Mouse (Mus musculus) G1E (cell line): ENCODE measurements at regions not wholly inside any gene's neighbourhood (a gene's known extent, or its start where the extent isn't known, plus 50 kb on each side); places are given as distances from the start of the nearest gene placed in this dataset.

ENCODE experiments used
- ATAC-seq: 2 replicates; pipeline ENCODE4 v1.8.0; 2016; ENCODE audit warnings: mild to moderate bottlenecking; ENCODE audit not compliant: insufficient number of reproducible peaks, poor library complexity, low FRiP score, severe bottlenecking; ENCODE audit errors: extremely low read depth
- DNase-seq: peaks from one replicate; pipeline ENCODE4 v3.0.0; 2012; ENCODE audit warnings: low spot score
- H3K27me3 ChIP-seq: 2 replicates; pipeline ENCODE4 v1.6.1; 2012; ENCODE audit warnings: mild to moderate bottlenecking, low read length, inconsistent platforms; ENCODE audit not compliant: insufficient read depth
- H3K36me3 ChIP-seq: replicated peaks from 2 replicates; pipeline ENCODE3; 2012; ENCODE audit warnings: mild to moderate bottlenecking, inconsistent platforms
- H3K4me1 ChIP-seq: 2 replicates; pipeline ENCODE4 v1.6.1; 2012; ENCODE audit warnings: low read depth, low read length, inconsistent platforms, mixed read lengths; ENCODE audit not compliant: insufficient read depth
- H3K4me3 ChIP-seq: 2 replicates; pipeline ENCODE4 v1.5.1; 2012; ENCODE audit warnings: low read depth, mild to moderate bottlenecking, inconsistent platforms, low read length, moderate library complexity, mixed read lengths
- H3K9me3 ChIP-seq: replicated peaks from 2 replicates; pipeline ENCODE4 v1.6.1; 2012; ENCODE audit warnings: inconsistent platforms
- CTCF ChIP-seq: IDR thresholded peaks from 2 replicates; pipeline ENCODE4 v1.5.1; 2012; ENCODE audit warnings: low read depth, low read length, inconsistent platforms, mixed read lengths
- GATA1 ChIP-seq: IDR thresholded peaks from 2 replicates; pipeline ENCODE4 v1.6.1; 2012; ENCODE audit warnings: borderline replicate concordance, low read length, inconsistent platforms, mixed read lengths
- GATA2 ChIP-seq: IDR thresholded peaks from 2 replicates; pipeline ENCODE4 v1.6.1; 2012; ENCODE audit warnings: low read depth, low read length, inconsistent platforms, borderline replicate concordance
- POLR2AphosphoS5 ChIP-seq: IDR thresholded peaks from 2 replicates; pipeline ENCODE4 v1.6.1; 2012; ENCODE audit warnings: low read depth, low read length, inconsistent platforms; ENCODE audit not compliant: insufficient replicate concordance
- TAL1 ChIP-seq: conservative IDR thresholded peaks from 2 replicates; pipeline ENCODE4 v1.6.1; 2012; ENCODE audit warnings: low read depth, low read length, inconsistent platforms, mixed read lengths

DNA sequence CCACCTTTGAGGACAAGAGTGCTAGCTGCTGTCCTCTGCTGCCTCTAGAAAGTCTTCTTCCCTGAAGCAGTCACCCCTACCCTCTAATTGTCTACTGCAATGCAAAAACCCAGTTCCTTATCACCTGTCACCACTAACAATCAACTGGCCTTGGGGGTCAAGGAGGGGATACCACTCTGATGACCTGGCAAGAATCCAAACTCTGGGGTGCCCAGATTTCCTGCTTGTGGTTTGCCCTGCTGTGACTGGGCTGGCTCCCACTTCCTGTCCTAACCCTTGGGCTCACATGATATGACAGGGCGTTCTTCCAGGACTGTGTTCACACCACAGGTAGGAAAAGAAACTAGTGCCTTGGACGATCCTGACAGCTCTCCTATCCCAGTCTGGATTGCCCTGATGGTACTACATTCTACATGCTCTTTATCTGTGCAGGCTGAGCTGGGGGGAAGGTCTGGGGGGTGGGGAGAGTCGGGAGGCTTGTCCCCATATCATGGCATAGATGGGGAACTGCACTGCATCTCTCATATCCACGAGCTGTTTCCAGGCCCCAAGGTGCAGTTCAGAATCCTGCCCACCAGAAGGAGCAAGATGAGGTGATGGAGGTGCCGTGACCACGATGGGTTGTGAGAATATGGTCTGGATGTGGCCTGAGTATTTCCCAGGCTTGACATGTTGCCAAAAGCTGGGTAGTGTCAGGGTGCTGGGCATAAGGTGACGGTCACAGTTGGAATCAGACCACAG is 81.0 kb downstream of the Maf start:
- H3K4me3 ChIP-seq, result no peak overlapping the region
- TF ChIP-seq GATA1 (no peak), POLR2AphosphoS5 (no peak), CTCF (no peak), TAL1 (no peak), GATA2 (no peak)
- no peak for DNase-seq
- ATAC-seq, result no peak
- peaks cover 59% of the 10 kb centered on the region for H3K9me3 ChIP-seq
- H3K27me3 ChIP-seq, result no peaks in the 10 kb centered on the region
- no peaks in the 10 kb centered on the region for H3K4me1 ChIP-seq
- H3K36me3 ChIP-seq, result no peaks in the 10 kb centered on the region

DNA sequence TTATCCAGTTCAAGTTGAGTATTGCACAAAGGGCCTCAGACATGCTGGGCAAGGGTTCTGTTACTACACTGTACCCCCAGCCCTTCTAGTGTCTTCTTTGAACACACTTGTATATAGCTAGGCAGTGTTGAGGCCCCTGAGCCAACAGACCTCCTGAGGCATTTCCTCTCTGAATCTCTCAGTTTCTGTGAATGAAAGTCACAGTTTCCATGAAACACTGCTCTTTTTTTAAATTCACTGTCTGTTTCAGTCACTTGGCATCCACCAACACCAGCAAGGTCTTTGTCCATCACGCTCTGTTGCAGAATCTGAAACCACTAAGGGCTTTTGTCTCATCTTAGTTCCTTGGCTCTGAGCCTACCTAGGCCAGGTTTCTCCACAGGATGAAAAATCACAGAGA is 82.5 kb downstream of the Maf start:
- Histone ChIP-seq H3K9me3 (peaks cover 60% of the 10 kb centered on the region), H3K4me1 (no peaks in the 10 kb centered on the region), H3K36me3 (no peaks in the 10 kb centered on the region), H3K4me3 (no peak overlapping the region), H3K27me3 (no peaks in the 10 kb centered on the region)
- TF ChIP-seq TAL1, result no peak
- no peak for TF ChIP-seq GATA1
- no peak for TF ChIP-seq POLR2AphosphoS5
- no peak for TF ChIP-seq GATA2
- no peak for TF ChIP-seq CTCF
- DNase-seq, result no peak
- ATAC-seq, result no peak

DNA sequence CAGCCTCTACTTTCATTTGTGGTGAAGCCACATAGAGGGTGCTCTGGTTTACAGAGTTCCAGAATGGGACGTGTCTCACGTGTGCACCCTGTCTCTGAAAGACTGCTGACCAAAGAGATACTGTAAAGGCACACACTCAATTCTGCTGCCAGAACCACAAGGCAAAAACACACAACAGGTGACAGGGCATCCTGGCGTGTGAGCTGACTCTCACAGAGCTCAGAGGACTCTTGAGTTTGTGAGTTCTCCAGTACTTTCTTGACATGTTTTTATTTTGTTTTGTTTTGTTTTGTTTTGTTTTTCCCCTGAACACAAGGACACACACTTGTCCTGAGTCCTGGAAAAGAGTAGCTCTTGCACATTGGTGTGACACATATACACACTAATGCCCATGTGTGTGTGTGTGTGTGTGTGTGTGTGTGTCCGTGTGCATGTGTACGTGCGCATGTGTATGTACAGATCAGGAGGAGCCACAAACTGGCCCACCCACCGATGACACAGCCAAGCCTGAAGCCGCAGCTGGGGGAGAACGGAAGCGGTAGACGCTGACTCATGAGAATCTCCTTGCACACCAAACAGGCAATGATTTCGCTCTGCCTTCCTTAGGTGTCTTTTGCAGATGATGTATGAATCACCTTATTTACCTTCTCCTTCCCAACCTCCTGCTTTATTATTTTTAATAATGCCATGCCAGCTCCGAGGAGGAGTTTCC is 89.4 kb downstream of the Maf start:
- DNase-seq (no peak), ATAC-seq (no peak)
- no peak for TF ChIP-seq POLR2AphosphoS5
- H3K4me1 ChIP-seq, result no peaks in the 10 kb centered on the region
- H3K4me3 ChIP-seq, result no peak overlapping the region
- no peaks in the 10 kb centered on the region for H3K36me3 ChIP-seq
- H3K27me3 ChIP-seq, result no peaks in the 10 kb centered on the region
- peaks cover 63% of the 10 kb centered on the region for H3K9me3 ChIP-seq

DNA sequence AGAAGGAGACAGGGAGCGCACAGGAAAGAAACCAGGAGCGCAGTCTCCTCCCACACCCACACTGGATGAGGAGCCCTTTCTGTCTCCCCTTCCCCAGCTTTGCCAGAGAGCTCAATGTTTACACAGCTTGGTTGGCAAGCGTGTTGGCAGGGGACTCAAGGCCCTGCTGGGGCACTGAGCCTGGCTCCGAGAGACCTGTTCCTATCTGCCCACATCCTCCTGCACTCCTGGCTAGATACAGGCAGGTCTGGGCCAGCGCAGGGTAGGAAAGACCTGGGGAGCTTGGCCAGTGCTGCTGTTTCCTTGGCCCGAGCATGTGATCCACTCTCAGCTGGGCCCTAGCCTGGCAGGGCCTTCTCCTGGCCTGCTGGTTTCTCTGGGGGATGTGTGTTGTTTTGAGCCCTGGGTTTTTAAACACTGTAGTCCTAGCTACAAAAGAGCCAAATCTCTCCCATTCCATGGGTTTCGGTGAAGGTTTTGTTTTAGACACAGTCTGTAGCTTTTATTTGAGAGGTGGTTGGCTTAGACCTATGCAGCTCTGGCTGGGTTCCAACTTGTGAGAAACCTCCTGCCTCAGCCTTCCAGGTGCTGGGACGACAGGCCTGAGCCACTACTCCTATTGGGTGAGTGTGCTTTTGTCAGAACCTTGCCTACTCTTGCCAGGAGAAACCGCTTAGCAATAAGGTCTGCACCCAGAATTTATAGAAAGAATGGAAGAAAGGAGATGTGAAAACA is 90.6 kb downstream of the Maf start:
- Histone ChIP-seq H3K36me3 (no peaks in the 10 kb centered on the region), H3K4me1 (no peaks in the 10 kb centered on the region), H3K27me3 (no peaks in the 10 kb centered on the region), H3K4me3 (no peak overlapping the region), H3K9me3 (peaks cover 64% of the 10 kb centered on the region)
- TF ChIP-seq GATA1 (no peak), POLR2AphosphoS5 (no peak), GATA2 (no peak), TAL1 (no peak), CTCF (no peak)
- no peak for ATAC-seq
- DNase-seq, result no peak

DNA sequence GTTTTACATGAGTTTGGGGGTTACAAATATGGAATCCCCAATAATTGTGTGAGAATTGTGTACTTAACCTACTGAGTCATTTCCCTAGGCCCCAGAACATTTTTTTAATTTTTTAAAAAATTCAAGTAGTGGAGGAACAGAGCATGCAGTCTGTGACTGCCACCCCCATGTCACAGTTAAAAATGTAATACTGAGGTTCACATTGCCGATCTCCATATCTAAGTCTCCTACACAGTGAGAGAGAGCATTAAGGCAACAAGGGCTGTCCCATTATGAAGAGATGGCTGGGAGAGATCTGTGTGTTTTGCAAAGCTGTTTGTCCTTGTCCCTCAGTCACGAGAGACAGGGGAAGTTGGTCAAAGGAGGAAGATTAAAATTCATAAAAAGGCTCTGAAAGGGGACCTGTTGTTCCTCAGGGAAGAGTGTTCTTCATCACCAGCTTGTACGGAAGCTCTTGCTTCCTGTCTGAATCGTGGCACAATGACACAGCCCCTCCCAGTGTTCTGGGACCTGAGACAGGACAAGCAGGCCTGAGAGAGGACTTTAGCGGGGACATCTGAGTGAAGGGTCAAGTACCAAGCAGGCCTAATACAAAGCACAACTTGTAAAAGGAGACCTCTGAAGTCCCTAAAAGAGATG is 93.5 kb downstream of the Maf start:
- Histone ChIP-seq H3K27me3 (no peaks in the 10 kb centered on the region), H3K4me1 (no peaks in the 10 kb centered on the region), H3K36me3 (no peaks in the 10 kb centered on the region), H3K4me3 (no peak overlapping the region), H3K9me3 (peaks cover 57% of the 10 kb centered on the region)
- TF ChIP-seq GATA2 (no peak), POLR2AphosphoS5 (no peak), TAL1 (no peak), GATA1 (no peak), CTCF (no peak)
- ATAC-seq (no peak), DNase-seq (no peak)

DNA sequence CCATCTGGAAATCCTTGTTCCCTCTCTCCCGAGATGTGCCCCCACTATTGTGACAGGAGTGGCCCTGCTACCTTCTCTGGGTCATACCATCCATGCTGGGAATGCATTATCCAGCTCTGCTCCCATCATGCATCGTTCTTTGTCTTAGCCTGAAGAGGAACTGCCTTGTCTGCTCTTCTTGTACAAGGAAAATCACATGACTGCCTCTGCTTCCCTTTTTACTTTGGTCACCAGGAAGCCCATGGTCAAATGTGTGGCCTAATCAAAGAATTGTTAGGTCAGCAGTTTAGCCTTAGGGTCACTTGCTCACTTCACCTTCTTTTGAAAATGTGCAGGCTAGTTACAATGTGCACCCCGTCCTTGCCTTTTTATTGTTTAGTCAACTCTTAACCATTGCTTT is 95.5 kb downstream of the Maf start:
- ATAC-seq, result no peak

More for the DNA sequence above, 95.5 kb downstream of the Maf start:
- Histone ChIP-seq H3K27me3 (no peaks in the 10 kb centered on the region), H3K4me3 (no peak overlapping the region), H3K4me1 (no peaks in the 10 kb centered on the region), H3K9me3 (peaks cover 44% of the 10 kb centered on the region), H3K36me3 (no peaks in the 10 kb centered on the region)
- no peak for TF ChIP-seq POLR2AphosphoS5
- no peak for TF ChIP-seq GATA2
- no peak for TF ChIP-seq CTCF
- no peak for TF ChIP-seq GATA1
- no peak for TF ChIP-seq TAL1
- no peak for DNase-seq
